ENCODE assay signal across 19 mouse cellular contexts in genomic region chr9:98361047-98361446, GRCm38 (mm10).
A peak's percentile ranks its signal among the peaks of the same experiment; 100 is the strongest.
DNase-seq lines count a peak whose midpoint lies in the region; ATAC-seq and TF ChIP-seq lines count a peak whose summit lies in the region.
"Had no signal": no experiment of that assay in that cellular context is flagged by ENCODE, and none has a peak within 500 bp of the region (broad histone marks: within the 10 kb centered on the region; RNA-seq: fewer than 3 reads in every experiment).

No protein-coding gene starts in this region.

- H3K9ac ChIP-seq in liver, embryonic 13.5 days = no peak overlapping the region
- H3K9ac ChIP-seq in liver, postnatal 0 days (replicated peaks) = no peak overlapping the region
- no peak overlapping the region for H3K9ac ChIP-seq in hindbrain, postnatal 0 days (replicated peaks; ENCODE audit: low read length)
- H3K9ac ChIP-seq: heart, embryonic 13.5 days had no signal

- no peak for DNase-seq in liver, embryonic 13.5 days
- DNase-seq in liver, postnatal 0 days = no peak
- DNase-seq in 416B (ENCODE audit: low read depth) = peak; percentile 86
- peak; percentile 44 for DNase-seq in Patski (ENCODE audit: low read depth, low spot score)
- DNase-seq in forebrain, embryonic 10.5 days (ENCODE audit: extremely low spot score, low spot score) = no peak
- DNase-seq in hindbrain, postnatal 0 days (ENCODE audit: low spot score) = no peak
- DNase-seq: adrenal gland, postnatal 36 days; cerebellum, adult 9-11 months; embryo, embryonic 11 days; heart, adult 11 months; heart, postnatal 4 days; kidney, adult 9 months; layer of hippocampus, postnatal 36 days; lung, adult 2 months; right cerebral cortex, adult 18-20 months; thymus, adult 2 months had no signal

- no peak overlapping the region for H3K4me2 ChIP-seq in liver, embryonic 13.5 days
- no peak overlapping the region for H3K4me2 ChIP-seq in liver, postnatal 0 days (ENCODE audit: low read depth, low read length)
- no peak overlapping the region for H3K4me2 ChIP-seq in hindbrain, postnatal 0 days (ENCODE audit: low read depth, low read length)
- H3K4me2 ChIP-seq: heart, embryonic 13.5 days had no signal

- CTCF ChIA-PET in Patski (lab: Charles Lee) = no interaction called here

- ATAC-seq in liver, embryonic 13.5 days (ENCODE audit: low read depth) = peak; percentile 51; the same call in 1 of the 2 replicates
- no peak for ATAC-seq in liver, postnatal 0 days
- peak; percentile 96 for ATAC-seq in Patski
- peak; percentile 29 to 60; a peak in 3 of 4 replicates for ATAC-seq in hematopoietic stem cell, adult 5-6 weeks (replicated peaks in 1 of 2; ENCODE audit: insufficient read depth in 1 of 2, low FRiP score in 2 of 2, low TSS enrichment in 1 of 2, low read depth in 1 of 2, poor library complexity in 2 of 2, severe bottlenecking in 2 of 2)
- ATAC-seq in hindbrain, postnatal 0 days = no peak
- ATAC-seq: inflammation-experienced regulatory T-cells, adult 6 months had no signal

- no peak for TF ChIP-seq CTCF in liver, postnatal 0 days (IDR thresholded peaks at IDR 0.05; ENCODE audit: low read depth)
- no peak for TF ChIP-seq CTCF in Patski (IDR thresholded peaks at IDR 0.05)
- TF ChIP-seq CTCF in hindbrain, postnatal 0 days (IDR thresholded peaks at IDR 0.05; ENCODE audit: low read depth) = no peak

- H3K27me3 ChIP-seq in liver, embryonic 13.5 days = no peaks in the 10 kb centered on the region
- no peaks in the 10 kb centered on the region for H3K27me3 ChIP-seq in liver, postnatal 0 days (ENCODE audit: insufficient read depth, low read length)
- no peaks in the 10 kb centered on the region for H3K27me3 ChIP-seq in Patski
- no peaks in the 10 kb centered on the region for H3K27me3 ChIP-seq in forebrain, embryonic 10.5 days (ENCODE audit: poor library complexity, severe bottlenecking)
- H3K27me3 ChIP-seq in hindbrain, postnatal 0 days (ENCODE audit: insufficient read depth, low read length) = no peaks in the 10 kb centered on the region
- H3K27me3 ChIP-seq: heart, embryonic 13.5 days had no signal

- WGBS in liver, embryonic 13.5 days (ENCODE audit: insufficient replicate concordance) = 55% methylated on average over 3 of the region's 3 CpGs
- WGBS in liver, postnatal 0 days (ENCODE audit: insufficient replicate concordance) = 63% methylated on average over 3 of the region's 3 CpGs
- WGBS in forebrain, embryonic 10.5 days = 86% methylated on average over 3 of the region's 3 CpGs
- 76% methylated on average over 3 of the region's 3 CpGs for WGBS in hindbrain, postnatal 0 days

- no peaks in the 10 kb centered on the region for H3K9me3 ChIP-seq in liver, embryonic 13.5 days (replicated peaks)
- no peaks in the 10 kb centered on the region for H3K9me3 ChIP-seq in liver, postnatal 0 days (ENCODE audit: low read length)
- H3K9me3 ChIP-seq in forebrain, embryonic 10.5 days = no peaks in the 10 kb centered on the region
- H3K9me3 ChIP-seq in hindbrain, postnatal 0 days (ENCODE audit: low read length) = no peaks in the 10 kb centered on the region
- H3K9me3 ChIP-seq: heart, embryonic 13.5 days had no signal

- no peak overlapping the region for H3K4me3 ChIP-seq in liver, embryonic 13.5 days (replicated peaks)
- no peak overlapping the region for H3K4me3 ChIP-seq in liver, postnatal 0 days (ENCODE audit: low read depth, low read length)
- H3K4me3 ChIP-seq in forebrain, embryonic 10.5 days = no peak overlapping the region
- H3K4me3 ChIP-seq in hindbrain, postnatal 0 days (ENCODE audit: low read length) = no peak overlapping the region
- H3K4me3 ChIP-seq: heart, embryonic 13.5 days had no signal

- H3K27ac ChIP-seq in liver, embryonic 13.5 days = no peak overlapping the region
- no peak overlapping the region for H3K27ac ChIP-seq in liver, postnatal 0 days (ENCODE audit: low read depth)
- no peak overlapping the region for H3K27ac ChIP-seq in forebrain, embryonic 10.5 days
- no peak overlapping the region for H3K27ac ChIP-seq in hindbrain, postnatal 0 days
- H3K27ac ChIP-seq: heart, embryonic 13.5 days had no signal

- POLR2A ChIA-PET in Patski (lab: Charles Lee) = no interaction called here

- H3K4me1 ChIP-seq in liver, embryonic 13.5 days (replicated peaks) = no peaks in the 10 kb centered on the region; the same call in 1 of the 2 replicates
- no peaks in the 10 kb centered on the region for H3K4me1 ChIP-seq in liver, postnatal 0 days (ENCODE audit: insufficient read depth)
- peaks cover 6% of the 10 kb centered on the region; the same call in 1 of the 2 replicates for H3K4me1 ChIP-seq in forebrain, embryonic 10.5 days
- no peaks in the 10 kb centered on the region for H3K4me1 ChIP-seq in hindbrain, postnatal 0 days (ENCODE audit: insufficient read depth, low read length)

- no peak for TF ChIP-seq EP300 in liver, postnatal 0 days (IDR thresholded peaks at IDR 0.05; ENCODE audit: low read depth)

- in situ Hi-C loops in Patski (cut with MboI; ENCODE audit: low pct_unique_long_range_greater_than_20kb) = no loop called here

- H3K36me3 ChIP-seq in liver, embryonic 13.5 days = peaks cover 23% of the 10 kb centered on the region
- H3K36me3 ChIP-seq in liver, postnatal 0 days (replicated peaks; ENCODE audit: insufficient read depth, low read length) = no peaks in the 10 kb centered on the region; the same call in 1 of the 2 replicates
- no peaks in the 10 kb centered on the region for H3K36me3 ChIP-seq in forebrain, embryonic 10.5 days (replicated peaks)
- no peaks in the 10 kb centered on the region for H3K36me3 ChIP-seq in hindbrain, postnatal 0 days (ENCODE audit: insufficient read depth, low read length)
- H3K36me3 ChIP-seq: heart, embryonic 13.5 days had no signal

Comparison
In these comparisons a context has a peak if more than half of its experiments do, and no peak if none do; other contexts are left out.
1. ATAC-seq: peak in liver, embryonic 13.5 days (single experiment), Patski (single experiment) and hematopoietic stem cell, adult 5-6 weeks (2 of 2); none in liver, postnatal 0 days (single experiment) and hindbrain, postnatal 0 days (single experiment).
2. DNase-seq: peak in 416B (single experiment) and Patski (single experiment); none in liver, embryonic 13.5 days (single experiment), liver, postnatal 0 days (single experiment), forebrain, embryonic 10.5 days (single experiment) and hindbrain, postnatal 0 days (single experiment).